ENCODE assay signal across 8 mouse cellular contexts in the genomic region with DNA sequence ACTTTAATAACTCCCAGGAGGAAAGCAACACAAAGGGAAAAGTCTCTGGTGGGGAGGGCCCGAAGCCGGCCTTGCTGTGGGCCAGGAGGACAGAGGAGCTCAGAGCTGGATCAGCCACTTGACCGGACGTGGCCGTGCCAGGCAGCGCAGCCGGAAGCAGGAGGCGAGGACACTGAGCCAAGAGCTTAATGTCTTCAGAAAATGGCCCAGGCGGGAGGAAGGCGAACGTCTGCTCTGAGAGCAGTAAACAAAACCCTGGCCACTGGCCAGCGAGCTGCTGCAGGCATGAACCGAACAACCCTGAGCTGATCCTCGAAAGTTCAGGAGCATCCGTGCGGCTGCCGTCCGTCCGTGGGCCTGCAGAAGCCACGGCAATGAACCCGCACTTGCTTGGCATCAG. TPM values are rescaled to one million over a fixed set of nuclear protein-coding genes. Genes with fewer than 3 reads are reported as not detected.
DNase-seq lines count a peak whose midpoint lies in the region; ATAC-seq lines count a peak whose summit lies in the region.

No protein-coding gene starts in this region.

- WGBS in heart, embryonic 10.5 days = 74% methylated on average over 21 of the region's 21 CpGs
- 37% methylated on average over 21 of the region's 21 CpGs for WGBS in kidney, embryonic 16.5 days
- WGBS in liver, embryonic 12.5 days (ENCODE audit: insufficient replicate concordance) = 72% methylated on average over 21 of the region's 21 CpGs

- DNase-seq in frontal cortex, postnatal 14 days (ENCODE audit: low spot score in 2 of 2) = no peak
- DNase-seq in cerebellum, postnatal 10 days = peak; percentile 96
- DNase-seq in heart, embryonic 10.5 days (ENCODE audit: low spot score) = no peak
- DNase-seq in right cerebral cortex, postnatal 14 days = peak; percentile 57
- no peak for DNase-seq in embryo, embryonic 9.5 days (ENCODE audit: extremely low spot score)

- no peaks in the 10 kb centered on the region for H3K27me3 ChIP-seq in heart, embryonic 10.5 days (ENCODE audit: insufficient read depth, poor library complexity, severe bottlenecking)
- no peaks in the 10 kb centered on the region for H3K27me3 ChIP-seq in kidney, embryonic 16.5 days (ENCODE audit: insufficient read depth, low read length)
- peaks cover 4% of the 10 kb centered on the region; the same call in 1 of the 2 replicates for H3K27me3 ChIP-seq in liver, embryonic 12.5 days (replicated peaks)

- H3K4me2 ChIP-seq in kidney, embryonic 16.5 days (replicated peaks; ENCODE audit: low read depth, low read length) = no peak overlapping the region
- no peak overlapping the region for H3K4me2 ChIP-seq in liver, embryonic 12.5 days

- no peak overlapping the region for H3K4me3 ChIP-seq in heart, embryonic 10.5 days
- no peak overlapping the region for H3K4me3 ChIP-seq in kidney, embryonic 16.5 days (ENCODE audit: low read length)
- H3K4me3 ChIP-seq in liver, embryonic 12.5 days = no peak overlapping the region

- peak; percentile 71 for ATAC-seq in frontal cortex, adult (ENCODE audit: low TSS enrichment)
- ATAC-seq in kidney, embryonic 16.5 days (ENCODE audit: low FRiP score, low TSS enrichment) = peak; percentile 52; the same call in 1 of the 2 replicates
- ATAC-seq in liver, embryonic 12.5 days = no peak

- peak overlapping the region; percentile 23; the same call in 1 of the 2 replicates for H3K9ac ChIP-seq in kidney, embryonic 16.5 days (replicated peaks; ENCODE audit: low read length)
- H3K9ac ChIP-seq in liver, embryonic 12.5 days = no peak overlapping the region

- H3K4me1 ChIP-seq in heart, embryonic 10.5 days = peaks cover 64% of the 10 kb centered on the region
- H3K4me1 ChIP-seq in kidney, embryonic 16.5 days (ENCODE audit: insufficient read depth, low read length) = peaks cover 48% of the 10 kb centered on the region
- peaks cover 72% of the 10 kb centered on the region for H3K4me1 ChIP-seq in liver, embryonic 12.5 days

- H3K27ac ChIP-seq in heart, embryonic 10.5 days = peak overlapping the region; percentile 83
- peak overlapping the region; percentile 89 for H3K27ac ChIP-seq in kidney, embryonic 16.5 days (ENCODE audit: low read length)
- peak overlapping the region; percentile 64 for H3K27ac ChIP-seq in liver, embryonic 12.5 days

- H3K9me3 ChIP-seq in heart, embryonic 10.5 days = no peaks in the 10 kb centered on the region
- H3K9me3 ChIP-seq in kidney, embryonic 16.5 days (ENCODE audit: low read length) = no peaks in the 10 kb centered on the region
- no peaks in the 10 kb centered on the region for H3K9me3 ChIP-seq in liver, embryonic 12.5 days (replicated peaks)

- H3K36me3 ChIP-seq in heart, embryonic 10.5 days = no peaks in the 10 kb centered on the region
- H3K36me3 ChIP-seq in kidney, embryonic 16.5 days (ENCODE audit: insufficient read depth, low read length) = no peaks in the 10 kb centered on the region
- peaks cover 8% of the 10 kb centered on the region for H3K36me3 ChIP-seq in liver, embryonic 12.5 days

RNA-seq across cellular contexts. Expression of gene Irs2, which starts 29.9 kb away (rescaled TPM):
- 4.5 and 6.2 TPM in 2 replicates for polyA plus RNA-seq in heart, embryonic 10.5 days (2016; fragmentation: Nextera tagmentation; extraction: Ambion mirVana)
- 4.1 and 4.8 TPM in 2 replicates for polyA plus RNA-seq in kidney, embryonic 16.5 days (2015; fragmentation: Nextera tagmentation; extraction: Ambion mirVana)
- 9.6 and 10.4 TPM in 2 replicates for polyA plus RNA-seq in liver, embryonic 12.5 days (2016; fragmentation: Nextera tagmentation; extraction: Ambion mirVana)

Comparison
In these comparisons a context has a peak if more than half of its experiments do, and no peak if none do; other contexts are left out.
1. DNase-seq: peak in cerebellum, postnatal 10 days (2 of 2) and right cerebral cortex, postnatal 14 days (single experiment); none in frontal cortex, postnatal 14 days (0 of 2), heart, embryonic 10.5 days (single experiment) and embryo, embryonic 9.5 days (single experiment).
2. Peak in every context shown above with its lines, with median percentiles within 50 percentile points of each other: H3K27ac ChIP-seq.